Mouse (Mus musculus) cerebellum, adult 2 months (tissue): Measurements from ENCODE around the gene Mvp.

Experiments used
- CTCF ChIP-seq: fragments of 200-500 bp; IDR thresholded peaks from 2 replicates; pipeline ENCODE4 v1.5.1; 2011; ENCODE audit warnings: low read depth, mild to moderate bottlenecking, control low read depth, low read length, moderate library complexity, borderline replicate concordance; ENCODE audit not compliant: insufficient read depth
- POLR2A ChIP-seq: fragments of 200-500 bp; IDR thresholded peaks from 2 replicates; pipeline ENCODE4 v1.6.1; 2011; ENCODE audit warnings: low read length, control low read depth, borderline replicate concordance; ENCODE audit not compliant: insufficient read depth

GRCm38 (mm10) chr7:127026616-127026983 lies 12.2 kb upstream of the Mvp start:
- no peak for TF ChIP-seq CTCF
- TF ChIP-seq POLR2A = no peak
